Mouse (Mus musculus) right cerebral cortex, postnatal 25 days (tissue): ENCODE results near the gene Slc25a38.
"Not testable (repeated sequence)": the region's sequence is repeated elsewhere in the genome, so short reads cannot be mapped to it uniquely, and the experiment has no call there.

Experiments used
- DNase-seq: peaks from one replicate; pipeline ENCODE4 v3.0.0; 2022

Slc25a38 gene

DNA sequence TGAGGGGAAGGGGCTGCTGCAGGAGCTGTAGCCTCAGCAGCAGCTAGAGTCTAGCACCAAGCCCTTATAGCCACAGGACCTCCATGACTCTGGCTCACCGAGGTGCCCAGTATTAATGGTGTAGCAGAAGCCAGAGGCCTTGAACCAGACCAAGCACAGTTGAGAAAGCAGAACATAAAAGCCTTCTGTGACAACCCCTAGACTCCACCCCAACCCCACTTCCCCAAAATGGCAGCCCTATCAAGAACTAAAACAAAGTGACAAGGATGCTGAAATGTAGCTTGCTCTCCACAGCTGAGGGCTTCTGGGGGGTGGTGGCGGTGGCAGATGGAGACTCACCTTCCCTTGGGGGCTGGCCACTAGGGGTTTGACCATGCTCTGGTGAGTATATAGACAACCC lies 9.0 kb upstream of the Slc25a38 start:
- no peak for DNase-seq

DNA sequence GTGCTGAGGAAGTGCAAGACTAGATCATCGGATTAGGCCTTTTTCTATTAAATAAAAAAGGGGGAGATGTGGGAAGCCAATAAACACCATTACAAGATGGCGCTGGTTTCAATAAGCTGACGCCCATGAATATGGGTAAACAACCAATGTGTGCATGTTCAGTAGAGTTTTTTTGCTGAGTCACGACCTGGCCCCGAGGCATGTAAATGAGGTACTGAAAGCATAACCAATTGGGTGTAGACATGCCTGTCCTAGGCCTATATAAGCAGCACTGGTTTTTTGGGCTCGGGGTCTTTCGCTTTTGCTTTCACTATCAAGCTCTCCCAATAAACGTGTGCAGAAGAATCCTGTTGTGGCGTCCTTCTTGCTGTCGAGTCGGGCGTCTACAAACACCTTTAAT lies 1.2 kb upstream of the Slc25a38 start:
- DNase-seq, result not testable (repeated sequence)

DNA sequence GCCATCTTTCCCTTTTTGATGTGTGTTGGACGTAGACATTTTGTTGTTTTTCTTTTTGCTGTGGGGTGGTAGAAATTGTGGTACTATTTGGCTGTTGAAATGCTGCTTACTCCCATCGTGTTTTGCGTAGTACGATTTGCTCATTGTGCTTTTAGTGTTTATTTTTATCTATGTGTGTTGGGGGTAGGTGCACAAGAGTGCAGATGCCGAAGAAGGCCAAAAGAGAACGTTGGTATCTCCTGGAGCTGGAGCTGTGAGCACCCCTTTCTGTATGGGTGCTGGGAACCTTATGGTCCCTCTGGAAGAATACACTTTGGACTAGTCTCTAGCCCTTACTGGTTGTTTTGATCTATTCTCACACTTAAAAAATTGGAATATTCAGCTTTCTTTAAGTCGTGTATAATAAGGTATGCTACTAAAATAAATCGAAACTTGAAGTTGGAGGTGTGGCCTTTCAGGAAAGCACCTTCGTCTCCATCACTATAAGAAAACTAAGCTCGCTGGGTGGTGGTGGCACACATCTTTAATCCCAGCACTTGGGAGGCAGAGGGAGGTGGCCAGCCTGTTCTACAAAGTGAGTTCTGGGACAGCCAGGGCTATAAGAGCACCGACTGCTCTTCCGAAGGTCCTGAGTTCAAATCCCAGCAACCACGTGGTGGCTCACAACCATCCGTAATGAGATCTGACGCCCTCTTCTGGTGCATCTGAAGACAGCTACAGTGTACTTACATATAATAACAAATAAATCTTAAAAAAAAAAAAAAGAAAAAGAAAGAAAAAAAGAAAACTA lies 1.2 kb downstream of the Slc25a38 start:
- no peak for DNase-seq

- DNase-seq, result no peak
These were observed 2.3 kb downstream of the Slc25a38 start for GRCm38 (mm10) chr9:120112472-120112871.

- no peak for DNase-seq
These were observed 3.3 kb downstream of the Slc25a38 start for GRCm38 (mm10) chr9:120113456-120113855.

DNA sequence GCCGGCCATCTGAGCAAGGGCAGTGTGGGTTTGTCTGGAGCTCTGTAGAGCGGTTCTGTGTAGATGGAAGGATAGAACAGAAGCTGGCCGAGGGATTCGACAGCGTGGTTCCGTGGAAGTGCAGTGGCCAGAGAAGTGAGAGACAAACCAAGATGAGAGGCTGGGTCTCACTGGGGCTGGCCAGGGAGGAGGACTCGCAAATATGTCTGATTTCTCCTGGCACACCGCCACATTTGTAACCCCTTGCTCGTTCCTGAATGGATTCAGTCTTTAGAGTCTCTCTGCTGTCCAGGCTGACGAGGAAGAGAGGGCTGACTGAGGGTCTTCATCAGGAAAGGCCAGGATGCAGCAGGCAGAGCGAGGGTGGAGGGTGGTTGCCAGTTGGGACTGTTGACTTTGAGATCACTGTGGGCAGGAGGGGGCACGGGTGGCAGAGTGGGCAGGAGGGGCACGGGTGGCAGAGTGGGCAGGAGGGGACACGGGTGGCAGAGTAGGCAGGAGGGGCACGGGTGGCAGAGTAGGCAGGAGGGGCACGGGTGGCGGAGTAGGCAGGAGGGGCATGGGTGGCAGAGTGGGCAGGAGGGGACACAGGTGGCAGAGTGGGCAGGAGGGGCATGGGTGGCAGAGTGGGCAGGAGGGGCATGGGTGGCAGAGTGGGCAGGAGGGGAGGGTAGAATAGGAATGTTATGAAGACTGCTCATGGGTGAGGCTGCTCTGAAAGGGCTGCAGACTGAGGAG lies 4.0 kb downstream of the Slc25a38 start:
- no peak for DNase-seq

GRCm38 (mm10) chr9:120114789-120115151 lies 4.6 kb downstream of the Slc25a38 start:
- DNase-seq, result no peak

- DNase-seq, result no peak
These were observed 5.4 kb downstream of the Slc25a38 start for GRCm38 (mm10) chr9:120115580-120115979.

GRCm38 (mm10) chr9:120116184-120116624 lies 6.0 kb downstream of the Slc25a38 start:
- DNase-seq, result no peak

DNA sequence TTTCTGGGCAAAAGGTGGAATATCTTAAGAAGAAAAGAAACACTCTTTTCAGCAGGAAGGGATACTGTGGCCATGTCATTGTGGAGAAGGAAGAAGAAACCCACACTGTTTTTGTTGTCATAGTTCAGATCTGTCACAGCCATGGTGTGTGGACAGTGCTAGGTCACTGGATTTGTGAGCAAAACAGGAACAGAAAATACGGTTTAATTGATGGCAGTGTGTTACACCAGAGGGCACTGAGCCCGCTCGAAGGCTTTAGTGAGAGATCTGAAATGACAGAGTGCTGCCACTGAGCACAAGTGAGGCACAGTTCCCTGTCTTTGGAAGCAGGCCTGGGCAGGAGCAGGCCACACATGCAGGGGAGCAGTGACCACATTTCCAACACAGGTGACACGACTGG lies 8.0 kb downstream of the Slc25a38 start:
- DNase-seq, result no peak

DNA sequence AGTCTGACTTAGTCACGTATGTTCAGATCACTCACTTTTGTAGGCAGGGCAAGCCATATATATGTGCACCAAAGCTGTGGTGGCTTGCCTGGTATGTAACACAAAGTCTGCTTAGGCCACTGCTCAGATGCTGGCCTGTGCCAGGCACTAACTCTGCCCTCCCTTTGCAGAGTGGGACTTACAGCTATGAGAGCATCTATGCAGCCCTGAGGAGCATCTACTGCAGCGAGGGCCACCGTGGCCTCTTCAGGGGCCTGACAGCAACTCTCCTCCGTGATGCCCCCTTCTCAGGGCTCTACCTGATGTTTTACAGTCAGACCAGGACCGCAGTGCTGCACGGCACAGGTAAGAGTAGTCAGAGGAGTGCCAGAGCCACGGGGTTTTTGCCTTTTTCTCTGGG lies 10.3 kb downstream of the Slc25a38 start:
- DNase-seq, result no peak

DNA sequence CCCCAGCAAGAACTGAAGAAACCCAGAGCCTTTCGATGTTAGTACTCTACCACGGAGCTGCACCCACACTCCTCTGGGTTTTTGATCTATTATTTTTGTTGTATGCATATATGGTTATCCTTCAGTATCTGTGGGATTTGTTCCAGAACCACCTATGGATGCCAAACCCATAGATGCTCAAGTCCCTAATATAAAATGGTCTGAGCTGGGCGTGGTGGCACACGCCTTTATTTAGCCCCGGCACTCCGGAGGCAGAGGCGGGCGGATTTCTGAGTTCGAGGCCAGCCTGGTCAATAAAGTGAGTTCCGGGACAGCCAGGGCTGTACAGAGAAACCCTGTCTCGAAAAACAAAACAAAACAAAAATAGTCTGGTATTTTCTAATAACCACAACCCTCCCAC lies 16.7 kb downstream of the Slc25a38 start:
- DNase-seq, result no peak

DNA sequence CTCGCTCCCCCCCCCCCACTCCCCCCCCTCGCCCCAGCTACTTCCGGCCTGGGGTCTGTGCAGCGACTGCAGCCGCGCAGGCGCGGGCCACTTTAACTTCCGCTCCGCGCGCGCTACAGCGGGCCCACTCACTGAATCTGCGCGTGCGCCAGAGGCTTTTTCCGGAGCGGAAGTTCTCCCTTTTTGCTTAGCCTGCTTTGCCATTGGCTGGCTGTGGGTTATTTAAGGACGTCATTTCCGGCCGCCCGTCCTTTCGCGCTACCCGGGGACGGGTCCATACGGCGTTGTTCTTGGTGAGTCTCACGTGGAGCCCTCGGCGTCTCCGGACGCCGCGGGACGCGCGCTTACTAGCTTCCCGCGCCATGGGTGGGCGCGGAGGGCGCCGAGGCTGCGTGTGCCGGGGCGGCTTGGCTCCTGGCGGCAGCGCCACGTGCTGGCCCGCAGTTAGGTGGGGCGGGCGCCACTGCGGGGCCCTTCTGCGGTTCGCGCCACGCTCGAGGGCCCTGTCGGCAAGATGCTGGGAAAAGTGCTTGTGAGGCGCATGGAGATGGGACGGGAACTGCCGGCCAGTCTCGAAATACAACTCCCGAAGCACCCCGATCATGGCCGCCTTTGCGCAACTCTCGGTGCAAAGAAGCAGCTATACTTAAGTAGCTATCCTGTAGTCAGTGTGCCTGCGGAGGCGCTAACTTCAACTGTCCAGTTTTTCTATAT lies 17.5 kb downstream of the Slc25a38 start, which contains the start of gene Rpsa:
Gene Rpsa (plus strand): TSS at position 152 of the 714 bp plus-strand sequence.
- DNase-seq, result peak; percentile 98

- DNase-seq, result no peak
These were observed 19.1 kb downstream of the Slc25a38 start for GRCm38 (mm10) chr9:120129276-120129675.

DNA sequence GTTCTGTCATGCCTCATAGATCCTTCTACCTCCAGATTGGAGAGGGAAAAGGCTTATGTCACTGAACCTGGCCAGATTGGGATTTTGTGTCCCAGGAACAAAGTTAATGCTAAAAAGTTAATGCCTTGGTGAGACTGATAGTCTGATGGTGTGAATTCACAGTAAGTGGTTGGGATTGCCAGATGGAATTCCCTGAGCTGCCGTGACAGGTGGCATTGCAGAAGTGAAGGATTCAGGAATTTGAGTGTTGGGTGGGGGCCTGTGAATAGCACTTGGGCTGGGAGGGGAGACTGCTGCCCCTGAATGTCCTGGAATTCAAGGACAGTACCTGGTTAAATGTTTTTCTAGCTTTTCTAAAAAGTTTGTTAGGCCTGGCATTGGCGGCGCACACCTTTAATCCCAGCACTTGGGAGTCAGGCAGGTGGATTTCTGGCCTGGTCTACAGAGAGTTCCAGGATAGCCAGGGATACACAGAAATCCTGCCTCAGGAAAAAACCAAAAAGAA lies 21.7 kb downstream of the Slc25a38 start:
- DNase-seq, result no peak

- DNase-seq, result no peak
These were observed 23.0 kb downstream of the Slc25a38 start for GRCm38 (mm10) chr9:120132980-120133754.

DNA sequence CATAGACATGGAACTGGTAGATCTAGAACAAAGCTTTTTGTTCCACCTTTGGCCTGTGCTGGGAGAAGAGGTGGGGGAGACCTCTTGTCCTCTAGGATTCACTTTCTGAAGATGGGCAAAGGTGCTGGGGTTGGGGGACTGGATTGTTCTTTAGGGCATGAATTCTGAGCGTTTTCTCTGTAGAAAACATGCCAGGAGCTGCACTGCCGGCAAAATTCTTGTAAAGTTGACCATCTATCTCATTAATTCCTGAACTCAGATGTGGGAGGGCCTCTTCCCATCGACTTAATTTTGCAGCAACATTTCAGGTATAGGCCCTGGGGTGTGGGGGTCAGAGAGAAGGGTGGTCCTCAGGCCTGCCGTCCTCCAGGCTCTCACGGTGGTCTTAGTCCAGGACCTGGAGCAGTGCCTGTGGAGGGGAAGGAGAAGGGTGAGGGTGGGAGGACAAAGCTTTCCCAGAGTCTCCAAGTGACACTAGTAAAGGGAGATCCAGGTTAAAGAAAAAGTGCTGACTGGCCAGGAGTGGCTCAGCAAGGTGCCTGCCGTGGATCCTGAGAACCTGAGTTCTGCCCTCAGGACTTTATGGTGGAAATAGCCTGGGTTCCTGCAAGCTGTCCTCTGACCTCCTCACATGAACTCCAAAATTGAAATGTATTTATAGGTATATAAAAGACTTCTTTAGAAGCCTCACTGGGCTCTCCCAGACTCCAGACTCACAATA lies 23.7 kb downstream of the Slc25a38 start:
- no peak for DNase-seq

DNA sequence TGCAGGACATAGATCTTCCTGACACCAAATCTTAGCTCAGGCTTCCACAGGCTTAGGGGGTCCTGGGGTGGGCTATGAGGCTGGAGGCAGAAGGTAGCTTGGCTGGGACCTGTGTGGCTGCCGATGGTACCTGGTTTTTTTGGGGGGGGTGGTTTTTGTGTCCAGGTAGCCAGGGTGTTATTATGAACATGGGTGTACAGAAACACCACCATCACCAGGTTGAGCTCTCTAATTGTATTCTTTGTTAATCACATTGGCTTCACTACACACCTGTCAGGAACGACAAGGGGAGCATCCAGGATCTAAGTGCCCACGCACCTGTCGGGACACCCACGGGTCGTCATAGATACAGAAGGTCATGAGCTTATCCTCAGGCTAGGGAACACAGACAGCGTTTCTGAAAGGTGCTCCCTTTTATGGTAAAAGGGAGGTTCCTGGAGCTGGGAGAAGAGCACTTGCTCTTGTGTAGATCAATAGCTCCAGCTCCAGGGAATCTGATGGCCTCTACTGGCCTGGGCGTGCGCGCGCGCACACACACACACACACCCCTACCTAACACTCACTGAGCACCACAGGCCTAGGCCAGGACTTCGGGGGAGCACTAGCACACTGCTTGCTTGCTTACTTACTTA lies 24.5 kb downstream of the Slc25a38 start:
- no peak for DNase-seq

DNA sequence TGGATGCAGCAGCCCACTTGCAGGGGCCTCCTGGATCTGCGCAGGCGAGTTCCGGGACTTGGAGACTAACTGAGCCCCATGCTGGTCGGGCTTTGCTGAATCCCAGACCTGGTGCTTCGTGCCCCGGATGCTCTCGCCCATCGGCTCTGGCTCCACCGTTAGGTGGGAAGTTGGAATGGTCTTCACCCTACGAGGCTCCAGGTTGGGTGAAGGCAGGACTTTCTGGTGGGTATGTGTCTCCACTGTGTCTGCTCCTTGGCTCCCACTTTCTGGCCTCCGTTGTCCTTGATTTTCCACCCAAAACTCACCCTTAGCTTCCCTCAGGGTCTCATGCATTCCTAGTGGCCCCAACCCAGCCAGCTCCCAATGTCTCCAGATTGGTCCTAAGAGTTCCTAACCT lies 25.3 kb downstream of the Slc25a38 start:
- no peak for DNase-seq

GRCm38 (mm10) chr9:120140652-120141051 lies 30.5 kb downstream of the Slc25a38 start:
- peak; percentile 77 for DNase-seq

- no peak for DNase-seq
These were observed 34.3 kb downstream of the Slc25a38 start for GRCm38 (mm10) chr9:120144474-120144873.
